Mouse (Mus musculus) CH12.LX (cell line): ENCODE measurements around the gene Gm9970. TPM values are rescaled to one million over a fixed set of nuclear protein-coding genes. Genes with fewer than 3 reads are reported as not detected.

Experiments used
- DNase-seq: peaks from one replicate; pipeline ENCODE4 v3.0.0-alpha.2; 2013; ENCODE audit errors: extremely low read depth
- H3K27ac ChIP-seq: 2 replicates; pipeline ENCODE4 v1.5.1; 2012; ENCODE audit warnings: low read depth, mild to moderate bottlenecking, control low read depth, moderate library complexity; ENCODE audit not compliant: insufficient read depth
- H3K27me3 ChIP-seq: replicated peaks from 2 replicates; pipeline ENCODE3; 2012; ENCODE audit warnings: inconsistent platforms
- H3K36me3 ChIP-seq, 2 experiments: replicated peaks in 1 of 2; 2 replicates each; pipeline versions ENCODE3 to v1.6.1; 2012; ENCODE audit warnings: inconsistent platforms in 1 of 2, low read length in 1 of 2, mild to moderate bottlenecking in 1 of 2, mixed read lengths in 1 of 2, moderate library complexity in 1 of 2; ENCODE audit not compliant: control insufficient read depth in 1 of 2, insufficient read depth in 1 of 2
- H3K4me1 ChIP-seq, 2 experiments: 2 replicates each; pipeline ENCODE4 v1.6.1; 2012; ENCODE audit warnings: inconsistent platforms in 1 of 2, moderate library complexity in 1 of 2; ENCODE audit not compliant: insufficient read depth in 2 of 2, control insufficient read depth in 1 of 2
- H3K4me2 ChIP-seq: 2 replicates; pipeline ENCODE4 v1.6.1; 2012; ENCODE audit warnings: low read depth, mild to moderate bottlenecking, control low read depth; ENCODE audit not compliant: poor library complexity, insufficient read depth, severe bottlenecking
- H3K4me3 ChIP-seq, 3 experiments: fragments of 150-350 bp in 1 of 3; sonication (generic) in 1 of 3; replicated peaks in 1 of 3; 2 replicates each; pipeline versions ENCODE3 to v1.5.1; 2011 to 2012; ENCODE audit warnings: low read depth in 2 of 3, low read length in 2 of 3, mild to moderate bottlenecking in 2 of 3, moderate library complexity in 2 of 3, control low read depth in 1 of 3, improper control_type of control experiment in 1 of 3, inconsistent platforms in 1 of 3, mixed read lengths in 1 of 3; ENCODE audit not compliant: poor library complexity in 1 of 3
- H3K79me2 ChIP-seq: replicated peaks from 2 replicates; pipeline ENCODE4 v1.6.1; 2012; ENCODE audit warnings: mild to moderate bottlenecking, moderate library complexity; ENCODE audit not compliant: control insufficient read depth, poor library complexity, insufficient read depth, severe bottlenecking; ENCODE audit errors: extremely low read depth
- H3K9ac ChIP-seq: 2 replicates; pipeline ENCODE4 v1.6.1; 2012; ENCODE audit warnings: low read depth, mild to moderate bottlenecking, control low read depth, moderate library complexity; ENCODE audit not compliant: insufficient read depth
- H3K9me3 ChIP-seq: replicated peaks from 2 replicates; pipeline ENCODE3; 2012; ENCODE audit warnings: low read length, inconsistent platforms, mixed read lengths
- CHD1 ChIP-seq: IDR thresholded peaks from 2 replicates; pipeline ENCODE4 v1.6.1; 2012; ENCODE audit warnings: low read depth, low read length, improper control_type of control experiment, inconsistent platforms
- CTCF ChIP-seq, 2 experiments: IDR thresholded peaks in 1 of 2; conservative IDR thresholded peaks in 1 of 2; 2 replicates each; pipeline ENCODE4 v1.5.1; 2011 to 2012; ENCODE audit warnings: low read depth in 2 of 2, low read length in 2 of 2, improper control_type of control experiment in 1 of 2, inconsistent platforms in 1 of 2, mild to moderate bottlenecking in 1 of 2, moderate library complexity in 1 of 2
- ELF1 ChIP-seq: IDR thresholded peaks from 2 replicates; pipeline ENCODE4 v1.6.1; 2014; ENCODE audit warnings: low read depth, mild to moderate bottlenecking, inconsistent platforms, low read length, improper control_type of control experiment
- GABPA ChIP-seq: IDR thresholded peaks from 2 replicates; pipeline ENCODE4 v1.6.1; 2012; ENCODE audit warnings: low read depth, low read length, improper control_type of control experiment, inconsistent platforms; ENCODE audit not compliant: insufficient replicate concordance
- JUN ChIP-seq: IDR thresholded peaks from 2 replicates; pipeline ENCODE4 v1.6.1; 2011; ENCODE audit warnings: low read depth, mild to moderate bottlenecking, low read length, improper control_type of control experiment, moderate library complexity; ENCODE audit not compliant: insufficient read depth
- MAZ ChIP-seq: IDR thresholded peaks from 2 replicates; pipeline ENCODE4 v1.6.1; 2012; ENCODE audit warnings: low read depth, mild to moderate bottlenecking, inconsistent platforms, low read length, improper control_type of control experiment, moderate library complexity
- MXI1 ChIP-seq: IDR thresholded peaks from 2 replicates; pipeline ENCODE4 v1.6.1; 2011; ENCODE audit warnings: mild to moderate bottlenecking, low read depth, low read length, improper control_type of control experiment
- NELFE ChIP-seq: IDR thresholded peaks from 2 replicates; pipeline ENCODE4 v1.6.1; 2011; ENCODE audit warnings: low read depth, low read length, improper control_type of control experiment
- NRF1 ChIP-seq: IDR thresholded peaks from 2 replicates; pipeline ENCODE4 v1.6.1; 2014; ENCODE audit warnings: low read depth, mild to moderate bottlenecking, inconsistent platforms, low read length, improper control_type of control experiment, moderate library complexity
- PAX5 ChIP-seq: IDR thresholded peaks from 2 replicates; pipeline ENCODE4 v1.6.1; 2012; ENCODE audit warnings: low read length, inconsistent platforms, mixed read lengths
- POLR2AphosphoS2 ChIP-seq: IDR thresholded peaks from 2 replicates; pipeline ENCODE4 v1.6.1; 2011; ENCODE audit warnings: low read depth, low read length, improper control_type of control experiment
- SMC3 ChIP-seq: IDR thresholded peaks from 2 replicates; pipeline ENCODE4 v1.6.1; 2011; ENCODE audit warnings: low read depth, low read length, improper control_type of control experiment
- TBP ChIP-seq: conservative IDR thresholded peaks from 2 replicates; pipeline ENCODE4 v1.6.1; 2011; ENCODE audit warnings: low read depth, low read length, improper control_type of control experiment
- TCF12 ChIP-seq: IDR thresholded peaks from 2 replicates; pipeline ENCODE4 v1.6.1; 2014; ENCODE audit warnings: low read depth, mild to moderate bottlenecking, inconsistent platforms, low read length, improper control_type of control experiment
- USF1 ChIP-seq: IDR thresholded peaks from 2 replicates; pipeline ENCODE4 v1.6.1; 2014; ENCODE audit warnings: low read depth, mild to moderate bottlenecking, inconsistent platforms, low read length, improper control_type of control experiment
- ZMIZ1 ChIP-seq: IDR thresholded peaks from 2 replicates; pipeline ENCODE4 v1.6.1; 2012; ENCODE audit warnings: low read depth, mild to moderate bottlenecking, inconsistent platforms, low read length, improper control_type of control experiment
- dilution Hi-C: fragments of 300-500 bp; cut with MboI; formaldehyde crosslinking; loops from 2 replicates; pipeline ENCODE4 v1.14.3; 2020; ENCODE audit warnings: low sequenced_read_pairs; ENCODE audit not compliant: extremely low pct_unique_long_range_greater_than_20kb, extremely low pct_ligation_motif_present
- in situ Hi-C: fragments of 300-500 bp; cut with MboI; formaldehyde crosslinking; loops from 3 replicates; pipeline ENCODE4 v1.14.3; 2019; ENCODE audit warnings: low sequenced_read_pairs, low pct_ligation_motif_present, low pct_unique_long_range_greater_than_20kb, mixed read lengths
- polyA plus RNA-seq: library from polyadenylated mRNA; unstranded; fragments of >175 nt; gene quantifications from 2 replicates; pipeline ENCODE4 v1.2.1, GENCODE M21; 2012; ENCODE audit warnings: low read depth; ENCODE audit not compliant: insufficient read length
- total RNA-seq, 2 experiments: library from RNA; depleted of rRNA; stranded (reverse); fragments of 300-350 nt in 1 of 2; fragments of >200 nt in 1 of 2; gene quantifications; 2 replicates each; pipeline ENCODE4 v1.2.3; 2012 to 2014

The Gm9970 gene
- total and polyA plus RNA-seq, 3 experiments, result not detected

GRCm38 (mm10) chr5:31199321-31199892 lies 41.6 kb downstream of the Gm9970 start:
- no peaks in the 10 kb centered on the region for H3K9me3 ChIP-seq
- no peak overlapping the region for H3K9ac ChIP-seq
- peaks cover 8 to 35% of the 10 kb centered on the region in 2 experiments for H3K4me1 ChIP-seq
- H3K27ac ChIP-seq, result no peak overlapping the region
- in situ Hi-C loops (no loop called here), dilution Hi-C loops (no loop called here)
- no peak for DNase-seq
- H3K36me3 ChIP-seq, result peaks cover 70 to 85% of the 10 kb centered on the region in 2 experiments
- TF ChIP-seq ELF1 (no peak), POLR2AphosphoS2 (peak; percentile 23; the same call in 1 of the 2 replicates)
- no peak overlapping the region for H3K4me3 ChIP-seq
- H3K79me2 ChIP-seq, result peaks cover 11% of the 10 kb centered on the region
- no peaks in the 10 kb centered on the region for H3K27me3 ChIP-seq
- no peak overlapping the region for H3K4me2 ChIP-seq

GRCm38 (mm10) chr5:31198616-31199320 lies 42.3 kb downstream of the Gm9970 start:
- no peaks in the 10 kb centered on the region for H3K27me3 ChIP-seq
- in situ Hi-C loops, result no loop called here

GRCm38 (mm10) chr5:31198170-31198569 lies 42.9 kb downstream of the Gm9970 start:
- dilution Hi-C loops, result no loop called here

More at GRCm38 (mm10) chr5:31198616-31199320, 42.3 kb downstream of the Gm9970 start:
- Histone ChIP-seq H3K4me1 (peaks cover 8 to 38% of the 10 kb centered on the region in 2 experiments), H3K4me3 (no peak overlapping the region), H3K9me3 (no peaks in the 10 kb centered on the region), H3K4me2 (no peak overlapping the region), H3K36me3 (peaks cover 65 to 80% of the 10 kb centered on the region in 2 experiments), H3K9ac (no peak overlapping the region), H3K79me2 (peaks cover 18% of the 10 kb centered on the region), H3K27ac (no peak overlapping the region)
- DNase-seq, result no peak
- TF ChIP-seq ZMIZ1 (peak; percentile 75; the same call in 1 of the 2 replicates), ELF1 (no peak), POLR2AphosphoS2 (peak; percentile 84), SMC3 (no peak)
- dilution Hi-C loops, result no loop called here

More at GRCm38 (mm10) chr5:31198170-31198569, 42.9 kb downstream of the Gm9970 start:
- DNase-seq, result no peak
- Histone ChIP-seq H3K27ac (no peak overlapping the region), H3K9me3 (no peaks in the 10 kb centered on the region), H3K4me3 (no peak overlapping the region), H3K36me3 (peaks cover 61 to 74% of the 10 kb centered on the region in 2 experiments), H3K27me3 (no peaks in the 10 kb centered on the region), H3K79me2 (peaks cover 22% of the 10 kb centered on the region), H3K9ac (no peak overlapping the region), H3K4me2 (no peak overlapping the region), H3K4me1 (peaks cover 8 to 36% of the 10 kb centered on the region in 2 experiments)
- TF ChIP-seq SMC3 (no peak), PAX5 (no peak), CHD1 (no peak), MXI1 (no peak), CTCF (conservative IDR thresholded peaks at IDR 0.05 in 1 of 2, IDR thresholded peaks at IDR 0.05 in 1 of 2; ENCODE audit: low read depth in 2 of 2, low read length in 2 of 2) (no peak), MAZ (no peak), TCF12 (no peak), GABPA (no peak), NRF1 (no peak), ZMIZ1 (no peak), NELFE (no peak), JUN (no peak), POLR2AphosphoS2 (no peak), USF1 (no peak), TBP (no peak)
- in situ Hi-C loops, result no loop called here
